Mouse (Mus musculus): ENCODE results near the gene Uvrag.

DNA sequence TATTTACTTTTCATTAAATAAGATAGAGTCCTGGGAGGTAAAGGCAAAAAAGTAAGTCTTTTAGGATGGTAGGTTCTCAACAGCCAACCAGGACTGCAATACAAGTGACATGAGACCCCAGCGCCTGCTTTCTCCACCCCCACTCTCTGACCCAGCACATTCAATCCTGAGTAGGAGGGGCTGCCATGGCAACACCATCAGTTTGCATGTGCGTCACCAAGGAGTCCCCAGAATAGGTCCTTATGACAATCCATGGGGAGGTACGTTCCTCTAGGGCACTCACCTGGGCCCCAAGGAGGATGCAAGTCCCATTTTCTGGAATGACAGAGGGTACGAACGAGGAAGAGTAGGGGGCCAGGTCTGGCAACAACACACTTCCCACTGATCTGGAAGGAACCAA is 36.4 kb upstream of the Uvrag start:
- no peak for TF ChIP-seq CTCF (IDR thresholded peaks at IDR 0.05; ENCODE audit: borderline replicate concordance, control insufficient read depth, extremely low read depth, insufficient read depth, low read length, poor library complexity)
- TF ChIP-seq POLR2A (IDR thresholded peaks at IDR 0.05; ENCODE audit: control insufficient read depth, extremely low read depth, insufficient read depth, low read length, poor library complexity), result no peak

Measured in thymus, adult 2 months (tissue).